Mouse (Mus musculus): Measurements from ENCODE around the gene Syk.
A peak's percentile ranks its signal among the peaks of the same experiment; 100 is the strongest.

Syk gene

DNA sequence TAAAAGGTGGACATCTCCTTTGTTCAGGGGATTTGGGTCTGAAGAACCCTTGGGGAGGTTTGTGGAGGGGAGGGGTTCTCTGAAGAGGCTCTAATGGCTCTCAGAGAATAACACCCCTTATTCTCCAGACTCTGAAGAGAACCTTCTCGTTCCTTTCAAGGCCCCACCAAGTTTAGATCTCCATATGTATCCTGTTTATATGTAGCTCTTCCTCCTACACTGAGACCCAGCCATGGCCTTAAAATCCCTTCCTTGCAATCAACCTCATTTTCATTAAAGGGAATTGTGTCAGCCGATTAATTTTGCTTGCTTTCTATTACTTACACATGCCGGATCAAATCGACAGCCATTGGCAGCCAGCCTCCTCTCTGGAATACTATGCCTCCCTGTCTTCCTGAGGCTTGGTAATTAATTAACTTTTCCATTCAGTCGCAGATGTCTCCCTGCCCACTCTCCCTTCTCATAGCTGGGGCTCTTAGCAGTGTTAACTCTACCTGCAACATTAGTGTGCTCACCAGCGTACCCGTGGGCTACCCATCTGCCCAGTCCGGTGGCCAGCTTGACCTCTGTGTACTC lies 13.7 kb upstream of the Syk start:
- no peak for DNase-seq (ENCODE audit: low spot score)

DNA sequence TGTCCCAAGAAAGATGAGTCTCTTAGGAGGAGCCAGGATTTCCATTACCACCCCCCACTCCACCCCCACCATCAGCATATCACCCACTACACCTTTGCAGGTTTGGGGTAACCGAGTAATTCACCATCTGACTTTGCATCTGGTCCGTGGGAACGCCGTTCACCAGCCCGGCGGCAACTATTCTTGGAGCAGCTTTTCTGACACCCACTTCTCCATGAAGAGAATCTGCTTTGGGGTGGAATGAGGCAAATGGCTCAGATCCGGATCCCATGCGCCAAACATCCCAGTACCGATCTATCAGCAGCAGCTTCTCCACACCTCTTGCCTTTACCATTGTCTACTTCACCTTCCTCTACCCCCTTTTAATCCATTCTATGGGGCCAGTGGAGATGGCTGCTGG lies 12.7 kb upstream of the Syk start:
- DNase-seq (ENCODE audit: low spot score), result no peak

GRCm38 (mm10) chr13:52571591-52572384 lies 11.2 kb upstream of the Syk start:
- DNase-seq (ENCODE audit: low spot score), result no peak

- no peak for DNase-seq (ENCODE audit: low spot score)
Measured at GRCm38 (mm10) chr13:52572451-52573446, 10.2 kb upstream of the Syk start.

GRCm38 (mm10) chr13:52574311-52574710 lies 8.7 kb upstream of the Syk start:
- DNase-seq (ENCODE audit: low spot score), result no peak

DNA sequence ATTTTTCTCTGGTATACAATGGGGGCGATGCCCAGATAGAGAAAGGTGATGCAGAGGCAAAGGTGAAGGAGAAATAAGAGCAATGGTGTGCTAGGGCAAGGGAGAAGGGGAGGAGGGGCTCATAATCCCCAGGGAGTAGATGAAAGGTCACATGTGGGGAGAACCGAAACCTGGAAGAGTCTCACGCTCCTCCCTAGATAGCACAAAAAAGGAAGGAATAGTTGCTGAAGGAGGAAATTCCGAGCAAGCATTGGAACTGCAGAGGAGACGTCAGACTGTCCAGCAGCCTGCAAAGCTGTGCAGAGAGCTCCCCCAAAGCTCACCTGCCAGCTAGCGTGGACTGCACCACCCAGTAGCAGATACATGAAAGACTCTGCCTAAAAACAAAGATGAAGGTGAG lies 7.5 kb upstream of the Syk start:
- no peak for DNase-seq (ENCODE audit: low spot score)

GRCm38 (mm10) chr13:52576021-52576614 lies 6.9 kb upstream of the Syk start:
- DNase-seq (ENCODE audit: low spot score), result no peak

- DNase-seq (ENCODE audit: low spot score), result no peak
Measured at GRCm38 (mm10) chr13:52576841-52577240, 6.1 kb upstream of the Syk start.

DNA sequence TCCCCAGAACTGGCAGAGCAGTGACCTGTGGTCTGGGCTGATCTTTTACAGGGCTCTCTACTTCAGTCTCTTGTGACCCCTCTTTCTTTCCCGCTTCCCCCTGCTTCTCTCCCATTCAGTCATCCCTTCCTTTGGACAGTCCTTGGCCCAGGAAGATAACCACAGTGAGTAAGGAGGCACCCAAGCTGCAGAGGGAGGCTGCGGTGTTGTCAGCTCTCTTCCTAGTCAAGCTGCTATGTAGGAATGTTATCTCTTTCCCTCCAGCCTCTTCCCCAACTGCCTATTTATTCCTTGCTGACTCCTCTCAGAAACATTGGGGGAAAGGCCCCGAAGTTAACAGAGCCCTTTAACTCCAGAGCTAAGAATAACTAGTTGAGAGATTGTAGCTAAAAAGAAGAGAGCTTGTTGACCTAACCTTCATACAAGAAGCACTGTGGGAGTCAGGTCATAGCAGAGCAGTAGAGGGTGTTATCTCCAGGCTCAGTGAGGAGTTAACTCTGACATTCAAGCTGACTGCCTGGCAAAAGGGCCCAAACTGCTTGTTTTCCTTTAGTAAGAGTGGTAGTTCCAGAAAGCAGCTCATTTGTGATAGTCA lies 5.5 kb upstream of the Syk start:
- DNase-seq (ENCODE audit: low spot score), result peak; percentile 9

DNA sequence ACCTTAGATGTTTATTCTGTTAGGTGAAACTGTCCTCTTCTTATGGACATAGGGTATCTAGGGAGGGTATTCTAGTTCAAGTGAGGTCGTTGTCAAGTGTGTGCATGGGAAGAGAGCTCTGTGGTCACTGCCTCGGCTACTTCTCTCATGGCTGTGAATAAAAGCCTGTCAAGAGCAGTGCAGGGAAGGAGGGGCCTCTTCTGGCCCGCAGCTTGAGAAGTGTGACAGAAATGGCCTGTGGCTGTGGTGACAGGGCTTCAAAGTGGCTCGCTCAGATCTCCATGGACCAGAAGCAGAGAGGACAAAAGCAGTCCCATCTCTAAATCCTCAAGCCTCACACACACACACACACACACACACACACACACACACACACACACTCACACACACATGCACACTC lies 5.0 kb upstream of the Syk start:
- no peak for DNase-seq (ENCODE audit: low spot score)

DNA sequence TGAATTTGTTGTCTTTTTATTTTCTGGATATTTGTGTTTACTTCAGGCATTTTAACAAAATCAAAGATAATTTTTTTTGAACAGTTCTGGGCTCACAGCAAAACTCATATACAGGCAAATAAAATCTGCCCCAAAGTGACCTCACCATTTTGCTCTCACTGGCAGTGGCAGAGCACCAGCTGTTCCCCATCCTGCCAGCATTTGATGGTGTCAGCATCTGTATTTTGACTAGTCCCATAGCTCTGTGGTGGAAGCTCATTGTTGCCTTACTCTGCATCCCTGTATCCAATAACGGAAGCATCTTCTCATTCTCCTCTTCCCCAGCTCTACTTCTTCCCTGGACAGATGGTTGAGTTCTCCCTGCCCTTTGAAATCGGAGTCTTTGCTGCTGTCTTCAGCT lies 4.2 kb upstream of the Syk start:
- DNase-seq (ENCODE audit: low spot score), result peak; percentile 22

DNA sequence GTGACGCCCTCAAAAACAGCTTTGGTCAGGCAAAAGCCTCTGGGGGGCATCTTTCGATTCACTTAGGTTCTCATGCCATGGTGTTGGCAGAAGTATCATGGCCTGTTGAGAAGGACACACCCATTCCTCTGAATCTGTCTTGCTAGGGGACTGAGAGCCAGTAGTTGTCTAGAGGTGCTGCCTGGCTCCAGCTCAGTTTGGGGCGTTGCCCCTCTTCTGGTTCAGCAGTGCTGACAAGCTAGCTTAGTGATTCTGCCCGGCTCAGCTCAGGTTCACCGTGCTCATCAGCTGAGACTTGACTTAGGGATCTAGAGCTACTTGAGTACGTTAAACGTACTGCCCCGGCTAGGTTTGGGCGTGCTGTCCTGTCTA lies 481 bp upstream of the Syk start:
- DNase-seq (ENCODE audit: low spot score), result no peak

DNA sequence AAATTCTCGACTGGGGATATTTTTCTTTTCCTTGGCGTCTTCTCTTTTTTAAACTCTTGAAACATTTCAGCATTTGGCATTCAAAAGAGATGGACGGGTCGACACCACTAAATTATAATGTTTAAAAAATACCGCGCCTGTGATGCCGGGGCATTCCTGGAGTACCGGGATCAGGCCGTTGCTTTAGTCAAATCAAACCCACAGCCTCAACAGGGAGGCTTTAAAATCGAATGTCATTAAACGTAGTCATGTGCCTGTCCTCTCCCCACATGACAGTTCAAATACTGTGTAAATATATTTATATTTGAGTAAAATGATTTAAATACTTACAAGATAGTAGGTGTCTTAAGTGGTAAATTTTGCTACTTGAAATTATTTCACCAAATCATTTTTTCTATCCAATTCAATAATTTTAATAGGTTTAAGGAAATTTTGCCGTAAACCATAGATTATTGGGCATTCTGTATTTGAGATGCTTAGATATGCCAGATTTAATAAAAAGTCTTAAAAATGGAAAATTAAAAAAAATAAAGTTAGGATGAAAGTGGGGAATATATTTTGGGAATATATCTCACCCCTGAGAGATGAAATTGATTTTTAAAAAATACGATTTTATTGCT lies 1.1 kb downstream of the Syk start:
- DNase-seq (ENCODE audit: low spot score), result no peak

GRCm38 (mm10) chr13:52584654-52585455 lies 1.9 kb downstream of the Syk start:
- DNase-seq (ENCODE audit: low spot score), result no peak

GRCm38 (mm10) chr13:52587761-52588160 lies 4.8 kb downstream of the Syk start:
- DNase-seq (ENCODE audit: low spot score), result no peak

GRCm38 (mm10) chr13:52589043-52589442 lies 6.1 kb downstream of the Syk start:
- no peak for DNase-seq (ENCODE audit: low spot score)

DNA sequence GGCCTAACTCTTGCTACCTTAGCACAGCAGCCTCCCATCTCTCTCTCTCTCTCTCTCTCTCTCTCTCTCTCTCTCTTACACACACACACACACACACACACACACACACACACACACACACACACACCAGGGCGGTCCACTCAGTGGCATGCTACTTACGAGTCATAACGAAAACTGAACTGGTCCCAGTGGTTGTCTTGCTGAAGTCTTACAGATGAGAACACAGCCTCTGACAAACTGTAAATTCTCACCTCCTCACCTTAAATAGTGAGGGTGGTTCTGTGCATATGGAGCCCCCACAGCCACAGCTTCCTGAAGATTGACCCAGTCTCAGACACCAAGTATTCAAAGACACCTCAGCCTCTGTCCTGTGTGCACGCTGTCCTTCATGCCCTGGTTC lies 8.9 kb downstream of the Syk start:
- DNase-seq (ENCODE audit: low spot score), result no peak

DNA sequence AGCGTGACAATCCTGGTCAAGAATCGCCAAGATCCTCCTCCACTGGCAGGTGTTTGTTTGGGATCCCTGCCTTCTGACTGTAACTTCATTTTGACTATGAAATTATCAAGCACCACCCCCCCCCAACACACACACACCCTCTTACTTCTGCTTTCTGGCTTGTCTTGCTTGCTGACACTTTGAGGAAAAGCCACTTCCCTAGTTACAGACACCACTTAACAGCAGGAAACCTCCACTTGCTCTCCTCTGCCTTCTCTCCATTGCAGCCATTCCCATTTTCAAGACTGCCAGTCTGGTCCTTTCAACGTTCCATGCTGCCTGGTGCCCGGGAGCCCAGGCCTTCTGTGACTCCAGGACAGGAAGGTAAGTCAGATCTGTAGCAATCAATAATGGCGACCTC lies 13.7 kb downstream of the Syk start:
- no peak for DNase-seq (ENCODE audit: low spot score)

DNA sequence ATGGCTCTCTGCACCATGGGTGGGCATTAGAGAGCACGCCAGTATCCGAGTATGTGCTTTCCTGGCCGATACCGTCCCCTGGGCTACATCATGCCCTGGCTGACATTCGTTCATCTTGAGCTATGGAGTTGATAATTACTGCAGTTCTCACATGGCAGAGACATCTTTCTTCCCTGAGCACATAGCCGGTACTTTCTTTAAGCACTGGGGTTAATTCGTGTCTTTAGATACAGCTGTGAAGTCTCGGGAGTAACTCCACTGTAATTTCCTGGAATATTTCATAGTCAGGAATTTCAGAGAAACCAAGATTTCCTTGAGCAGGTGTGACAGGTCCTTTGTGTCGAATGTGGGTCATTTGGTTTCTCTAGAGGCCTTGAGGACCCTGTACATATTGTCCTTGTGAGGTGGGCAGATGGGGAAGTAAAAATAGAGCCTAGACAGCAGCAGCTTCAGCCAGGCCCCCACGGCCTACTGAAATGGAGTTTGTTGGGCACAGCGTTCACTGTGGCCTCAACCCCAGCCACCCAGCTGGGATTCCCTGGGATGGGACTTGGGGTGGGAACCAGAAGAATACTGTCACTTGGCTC lies 14.2 kb downstream of the Syk start:
- no peak for DNase-seq (ENCODE audit: low spot score)

- DNase-seq (ENCODE audit: low spot score), result no peak
Measured at GRCm38 (mm10) chr13:52598233-52598632, 15.3 kb downstream of the Syk start.

Data from adipocyte (in vitro differentiated cells).